Mouse (Mus musculus): ENCODE data around the gene Idh3a. TPM values are rescaled to one million over a fixed set of nuclear protein-coding genes. Genes with fewer than 3 reads are reported as not detected.

Idh3a gene
- polyA plus RNA-seq, 1 experiment from 2014 or later: 99.6 TPM

- no peaks in the 10 kb centered on the region for H3K9me3 ChIP-seq (ENCODE audit: control insufficient read depth, low read depth, low read length)
- no peak overlapping the region for H3K4me2 ChIP-seq (replicated peaks; ENCODE audit: low read depth, low read length)
- H3K4me1 ChIP-seq (ENCODE audit: control insufficient read depth, insufficient read depth, low read length): no peaks in the 10 kb centered on the region
- no peaks in the 10 kb centered on the region for H3K36me3 ChIP-seq (ENCODE audit: control insufficient read depth, insufficient read depth, low read length)
- H3K4me3 ChIP-seq (ENCODE audit: low read depth, low read length): no peak overlapping the region
- no peak overlapping the region for H3K27ac ChIP-seq (ENCODE audit: low read length)
- ATAC-seq (ENCODE audit: insufficient number of reproducible peaks, insufficient read depth, low FRiP score, low read depth): no peak
- WGBS: 24% methylated on average over 5 of the region's 5 CpGs
- no peaks in the 10 kb centered on the region for H3K27me3 ChIP-seq (ENCODE audit: control insufficient read depth, insufficient read depth, low read length)
- no peak overlapping the region for H3K9ac ChIP-seq (replicated peaks; ENCODE audit: low read depth, low read length)
These were observed 38.6 kb upstream of the Idh3a start for GRCm38 (mm10) chr9:54547536-54547935.

GRCm38 (mm10) chr9:54549433-54549832 is 36.7 kb upstream of the Idh3a start:
- no peaks in the 10 kb centered on the region for H3K4me1 ChIP-seq (ENCODE audit: control insufficient read depth, insufficient read depth, low read length)
- no peak overlapping the region for H3K4me3 ChIP-seq (ENCODE audit: low read depth, low read length)
- 87% methylated on average over 6 of the region's 6 CpGs for WGBS
- no peaks in the 10 kb centered on the region for H3K9me3 ChIP-seq (ENCODE audit: control insufficient read depth, low read depth, low read length)
- no peaks in the 10 kb centered on the region for H3K36me3 ChIP-seq (ENCODE audit: control insufficient read depth, insufficient read depth, low read length)
- H3K27ac ChIP-seq (ENCODE audit: low read length): no peak overlapping the region
- H3K4me2 ChIP-seq (replicated peaks; ENCODE audit: low read depth, low read length): no peak overlapping the region
- H3K27me3 ChIP-seq (ENCODE audit: control insufficient read depth, insufficient read depth, low read length): no peaks in the 10 kb centered on the region
- no peak overlapping the region for H3K9ac ChIP-seq (replicated peaks; ENCODE audit: low read depth, low read length)
- no peak for ATAC-seq (ENCODE audit: insufficient number of reproducible peaks, insufficient read depth, low FRiP score, low read depth)

- WGBS: 10% methylated on average over 5 of the region's 5 CpGs
- Histone ChIP-seq H3K9ac (replicated peaks; ENCODE audit: low read depth, low read length) (no peak overlapping the region), H3K4me2 (replicated peaks; ENCODE audit: low read depth, low read length) (no peak overlapping the region), H3K4me1 (ENCODE audit: control insufficient read depth, insufficient read depth, low read length) (no peaks in the 10 kb centered on the region), H3K9me3 (ENCODE audit: control insufficient read depth, low read depth, low read length) (no peaks in the 10 kb centered on the region), H3K36me3 (ENCODE audit: control insufficient read depth, insufficient read depth, low read length) (no peaks in the 10 kb centered on the region), H3K27ac (ENCODE audit: low read length) (no peak overlapping the region), H3K27me3 (ENCODE audit: control insufficient read depth, insufficient read depth, low read length) (no peaks in the 10 kb centered on the region), H3K4me3 (ENCODE audit: low read depth, low read length) (no peak overlapping the region)
- no peak for ATAC-seq (ENCODE audit: insufficient number of reproducible peaks, insufficient read depth, low FRiP score, low read depth)
These were observed 33.7 kb upstream of the Idh3a start for GRCm38 (mm10) chr9:54552409-54552808.

- H3K9ac ChIP-seq (replicated peaks; ENCODE audit: low read depth, low read length): no peak overlapping the region
- H3K4me3 ChIP-seq (ENCODE audit: low read depth, low read length): no peak overlapping the region
- no peak overlapping the region for H3K27ac ChIP-seq (ENCODE audit: low read length)
- no peaks in the 10 kb centered on the region for H3K36me3 ChIP-seq (ENCODE audit: control insufficient read depth, insufficient read depth, low read length)
- no peaks in the 10 kb centered on the region for H3K27me3 ChIP-seq (ENCODE audit: control insufficient read depth, insufficient read depth, low read length)
- H3K4me2 ChIP-seq (replicated peaks; ENCODE audit: low read depth, low read length): no peak overlapping the region
- H3K9me3 ChIP-seq (ENCODE audit: control insufficient read depth, low read depth, low read length): no peaks in the 10 kb centered on the region
- 77% methylated on average over 2 of the region's 2 CpGs for WGBS
- H3K4me1 ChIP-seq (ENCODE audit: control insufficient read depth, insufficient read depth, low read length): 0 out of 2 replicates have a peak, but pooled peaks cover 4% of the 10 kb centered on the region
- no peak for ATAC-seq (ENCODE audit: insufficient number of reproducible peaks, insufficient read depth, low FRiP score, low read depth)
These were observed 31.1 kb upstream of the Idh3a start for GRCm38 (mm10) chr9:54555044-54555443.

GRCm38 (mm10) chr9:54558731-54559130 is 27.4 kb upstream of the Idh3a start:
- 71% methylated on average over 8 of the region's 8 CpGs for WGBS
- Histone ChIP-seq H3K9ac (replicated peaks; ENCODE audit: low read depth, low read length) (no peak overlapping the region), H3K27me3 (ENCODE audit: control insufficient read depth, insufficient read depth, low read length) (no peaks in the 10 kb centered on the region), H3K4me3 (ENCODE audit: low read depth, low read length) (no peak overlapping the region), H3K27ac (ENCODE audit: low read length) (no peak overlapping the region), H3K4me1 (ENCODE audit: control insufficient read depth, insufficient read depth, low read length) (0 out of 2 replicates have a peak, but pooled peaks cover 8% of the 10 kb centered on the region), H3K4me2 (replicated peaks; ENCODE audit: low read depth, low read length) (no peak overlapping the region), H3K9me3 (ENCODE audit: control insufficient read depth, low read depth, low read length) (no peaks in the 10 kb centered on the region), H3K36me3 (ENCODE audit: control insufficient read depth, insufficient read depth, low read length) (no peaks in the 10 kb centered on the region)
- ATAC-seq (ENCODE audit: insufficient number of reproducible peaks, insufficient read depth, low FRiP score, low read depth): no peak

GRCm38 (mm10) chr9:54559771-54560471 is 26.2 kb upstream of the Idh3a start, which contains the start of gene Cib2:
Gene Cib2, minus strand, starts transcription at chr9:54560218.
- Histone ChIP-seq H3K9me3 (ENCODE audit: control insufficient read depth, low read depth, low read length) (no peaks in the 10 kb centered on the region), H3K27ac (ENCODE audit: low read length) (no peak within 1 kb of the TSS), H3K4me2 (replicated peaks; ENCODE audit: low read depth, low read length) (peak within 1 kb of the TSS; percentile 76), H3K4me1 (ENCODE audit: control insufficient read depth, insufficient read depth, low read length) (0 out of 2 replicates have a peak, but pooled peaks cover 8% of the 10 kb centered on the region), H3K4me3 (ENCODE audit: low read depth, low read length) (peak within 1 kb of the TSS; percentile 54), H3K36me3 (ENCODE audit: control insufficient read depth, insufficient read depth, low read length) (no peaks in the 10 kb centered on the region), H3K27me3 (ENCODE audit: control insufficient read depth, insufficient read depth, low read length) (no peaks in the 10 kb centered on the region), H3K9ac (replicated peaks; ENCODE audit: low read depth, low read length) (peak within 1 kb of the TSS; percentile 19)
- peak; percentile 97 for ATAC-seq (ENCODE audit: insufficient number of reproducible peaks, insufficient read depth, low FRiP score, low read depth)
- under 1% methylated on average over 50 of the region's 54 CpGs for WGBS

GRCm38 (mm10) chr9:54560831-54561601 is 25.1 kb upstream of the Idh3a start:
- ATAC-seq (ENCODE audit: insufficient number of reproducible peaks, insufficient read depth, low FRiP score, low read depth): no peak

GRCm38 (mm10) chr9:54566958-54567357 is 19.2 kb upstream of the Idh3a start:
- no peaks in the 10 kb centered on the region for H3K27me3 ChIP-seq (ENCODE audit: control insufficient read depth, insufficient read depth, low read length)
- H3K4me1 ChIP-seq (ENCODE audit: control insufficient read depth, insufficient read depth, low read length): no peaks in the 10 kb centered on the region
- H3K9ac ChIP-seq (replicated peaks; ENCODE audit: low read depth, low read length): no peak overlapping the region
- ATAC-seq (ENCODE audit: insufficient number of reproducible peaks, insufficient read depth, low FRiP score, low read depth): no peak
- H3K4me3 ChIP-seq (ENCODE audit: low read depth, low read length): no peak overlapping the region
- no peak overlapping the region for H3K4me2 ChIP-seq (replicated peaks; ENCODE audit: low read depth, low read length)
- no peaks in the 10 kb centered on the region for H3K9me3 ChIP-seq (ENCODE audit: control insufficient read depth, low read depth, low read length)
- H3K36me3 ChIP-seq (ENCODE audit: control insufficient read depth, insufficient read depth, low read length): no peaks in the 10 kb centered on the region
- 59% methylated on average over 4 of the region's 4 CpGs for WGBS
- no peak overlapping the region for H3K27ac ChIP-seq (ENCODE audit: low read length)

More at GRCm38 (mm10) chr9:54560831-54561601, 25.1 kb upstream of the Idh3a start:
- Histone ChIP-seq H3K4me1 (ENCODE audit: control insufficient read depth, insufficient read depth, low read length) (0 out of 2 replicates have a peak, but pooled peaks cover 8% of the 10 kb centered on the region), H3K9ac (replicated peaks; ENCODE audit: low read depth, low read length) (no peak overlapping the region), H3K27ac (ENCODE audit: low read length) (no peak overlapping the region), H3K36me3 (ENCODE audit: control insufficient read depth, insufficient read depth, low read length) (no peaks in the 10 kb centered on the region), H3K4me3 (ENCODE audit: low read depth, low read length) (no peak overlapping the region), H3K4me2 (replicated peaks; ENCODE audit: low read depth, low read length) (no peak overlapping the region), H3K9me3 (ENCODE audit: control insufficient read depth, low read depth, low read length) (no peaks in the 10 kb centered on the region), H3K27me3 (ENCODE audit: control insufficient read depth, insufficient read depth, low read length) (no peaks in the 10 kb centered on the region)
- 85% methylated on average over 8 of the region's 8 CpGs for whole genome bisulfite sequencing

Measured in stomach, embryonic 14.5 days (tissue).